Mouse (Mus musculus) megakaryocyte, embryonic 14.5 days (primary cell): ENCODE data around the gene Jag2.

Source experiments
- FLI1 ChIP-seq: IDR thresholded peaks from 2 replicates; pipeline ENCODE4 v1.6.1; 2012; ENCODE audit warnings: low read length, inconsistent platforms, mixed read lengths
- GATA1 ChIP-seq: IDR thresholded peaks from 3 replicates; pipeline ENCODE4 v1.6.1; 2012; ENCODE audit warnings: mixed read lengths, low read length, inconsistent platforms, borderline replicate concordance

DNA sequence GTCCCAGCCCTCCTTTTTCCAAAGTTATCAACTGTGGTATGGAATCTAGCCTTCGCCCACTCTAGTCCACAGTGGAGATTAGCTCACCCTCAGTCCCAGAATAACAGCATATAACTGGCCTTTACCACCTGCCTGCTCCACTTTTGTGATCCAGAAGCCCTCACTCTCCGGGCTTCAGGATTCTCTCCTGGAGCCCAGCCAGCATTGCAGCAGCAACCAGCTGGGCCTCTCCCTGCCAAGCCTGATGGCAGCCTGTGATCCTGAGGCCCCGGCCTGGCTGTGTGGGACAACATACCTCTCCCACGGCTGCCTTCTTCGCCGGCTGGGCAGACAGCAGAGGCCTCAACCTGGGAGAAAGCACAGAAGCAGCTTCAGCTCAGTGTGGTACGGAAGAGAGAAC lies 31.9 kb upstream of the Jag2 start:
- TF ChIP-seq GATA1 (no peak), FLI1 (no peak)
